Mouse (Mus musculus) v-Abl transformed pro-B cells (cell line): ENCODE results near the gene Nup155.

Experiments
- in situ Hi-C, 2 experiments: fragments of 400-800 bp; cut with MboI; formaldehyde crosslinking; loops; one replicate each; pipeline ENCODE4 v1.15.1; 2025; ENCODE audit not compliant: unreplicated experiment in 2 of 2

The Nup155 gene

GRCm38 (mm10) chr15:8169266-8169746 is 60.2 kb downstream of the Nup155 start:
- in situ Hi-C loops = no loop called here

GRCm38 (mm10) chr15:8189563-8189962 is 80.5 kb downstream of the Nup155 start:
- in situ Hi-C loops = no loop called here

GRCm38 (mm10) chr15:8190435-8190834 is 81.4 kb downstream of the Nup155 start:
- in situ Hi-C loops = loop anchor here in 1 of 2 experiments (10.0 kb wide), 1 partner anchor 404 kb away; no protein-coding TSS in a partner anchor

- in situ Hi-C loops = no loop called here
These were observed 91.2 kb downstream of the Nup155 start for GRCm38 (mm10) chr15:8200317-8200716.

- in situ Hi-C loops = no loop called here
These were observed 99.3 kb downstream of the Nup155 start for GRCm38 (mm10) chr15:8208362-8208761.
